Mouse (Mus musculus): ENCODE measurements around the gene Lrrtm4.

DNA sequence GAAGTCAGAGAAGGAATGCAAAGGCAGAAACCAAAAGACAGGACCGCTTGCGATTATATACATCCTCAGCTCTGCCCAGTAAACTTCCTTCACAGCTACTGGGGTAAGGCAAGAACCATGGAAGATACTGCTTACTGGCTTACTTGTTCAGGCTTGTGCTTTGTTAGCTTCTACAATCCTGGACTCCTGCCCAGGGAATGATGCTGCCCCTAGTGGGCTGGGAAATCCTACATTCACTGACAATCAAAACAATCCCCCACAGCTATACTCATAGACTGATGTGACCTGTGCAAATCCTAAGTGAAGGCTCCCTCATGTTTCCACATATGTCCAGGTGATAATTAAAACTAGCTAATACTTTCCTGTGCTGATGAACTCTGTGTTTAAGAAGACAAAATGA, 534.7 kb downstream of the Lrrtm4 start:
- TF ChIP-seq CTCF (IDR thresholded peaks at IDR 0.05; ENCODE audit: low read depth, low read length) (no peak), POLR2A (IDR thresholded peaks at IDR 0.05; ENCODE audit: insufficient read depth, low read length) (no peak)

Measured in ES-Bruce4 (cell line).